Mouse (Mus musculus) limb, embryonic 14.5 days (tissue): Measurements from ENCODE around the gene Trank1. TPM values are rescaled to one million over a fixed set of nuclear protein-coding genes. Genes with fewer than 3 reads are reported as not detected.

Source experiments
- ATAC-seq: fragments of 200-750 bp; cut with Nextera tagmentation; 2 replicates; pipeline ENCODE4 v1.8.0; 2017; ENCODE audit warnings: low read depth, moderate number of reproducible peaks, moderate TSS enrichment; ENCODE audit not compliant: low FRiP score
- DNase-seq: peaks from one replicate; pipeline ENCODE4 v3.0.0-alpha.2; 2015; ENCODE audit warnings: low spot score
- H3K27ac ChIP-seq: fragments of 300-500 bp; sonication (generic); replicated peaks from 2 replicates; pipeline ENCODE4 v1.5.1; 2014; ENCODE audit warnings: low read depth, mild to moderate bottlenecking, low read length, moderate library complexity, mixed read lengths
- H3K27me3 ChIP-seq: fragments of 300-500 bp; sonication (generic); 2 replicates; pipeline ENCODE4 v1.6.1; 2014; ENCODE audit warnings: low read length, mixed read lengths; ENCODE audit not compliant: control insufficient read depth, insufficient read depth
- H3K36me3 ChIP-seq: fragments of 300-500 bp; sonication (generic); 2 replicates; pipeline ENCODE4 v1.6.1; 2014; ENCODE audit warnings: mild to moderate bottlenecking, low read length, moderate library complexity, mixed read lengths; ENCODE audit not compliant: control insufficient read depth, insufficient read depth
- H3K4me1 ChIP-seq: fragments of 300-500 bp; sonication (generic); 2 replicates; pipeline ENCODE4 v1.6.1; 2014; ENCODE audit warnings: antibody characterized with exemption, low read length, mixed read lengths; ENCODE audit not compliant: control insufficient read depth, insufficient read depth
- H3K4me2 ChIP-seq: fragments of 300-500 bp; sonication (generic); replicated peaks from 2 replicates; pipeline ENCODE4 v1.6.1; 2014; ENCODE audit warnings: low read depth, mild to moderate bottlenecking, low read length, moderate library complexity; ENCODE audit not compliant: severe bottlenecking
- H3K4me3 ChIP-seq: fragments of 300-500 bp; sonication (generic); replicated peaks from 2 replicates; pipeline ENCODE4 v1.5.1; 2014; ENCODE audit warnings: low read length
- H3K9ac ChIP-seq: fragments of 300-500 bp; sonication (generic); 2 replicates; pipeline ENCODE4 v1.6.1; 2014; ENCODE audit warnings: mild to moderate bottlenecking, low read depth, low read length, moderate library complexity; ENCODE audit not compliant: severe bottlenecking
- H3K9me3 ChIP-seq: fragments of 300-500 bp; sonication (generic); 2 replicates; pipeline ENCODE4 v1.6.1; 2016; ENCODE audit warnings: low read length; ENCODE audit not compliant: control insufficient read depth
- POLR2A ChIP-seq: fragments of 200-500 bp; IDR thresholded peaks from 2 replicates; pipeline ENCODE4 v1.8.0; 2012; ENCODE audit warnings: inconsistent platforms, mild to moderate bottlenecking, moderate library complexity, borderline replicate concordance; ENCODE audit not compliant: insufficient read depth, insufficient read length; ENCODE audit errors: extremely low read depth
- WGBS: fragments of 180-500 bp; shearing (Covaris S2); extraction: QIAGEN DNeasy Blood & Tissue Kit; methylation state at CpG from one replicate; pipeline ENCODE4 v1.1.7; 2014; 5-methylcytosine and 5-hydroxymethylcytosine counted together
- polyA plus RNA-seq, 2 experiments: library from polyadenylated mRNA; depleted of rRNA in 1 of 2; stranded (reverse) in 1 of 2; unstranded in 1 of 2; fragments of >200 nt; fragmentation: Nextera tagmentation in 1 of 2; extraction: Ambion mirVana in 1 of 2; gene quantifications; 2 replicates each; pipeline versions ENCODE4 v1.2.1 to v1.2.3; 2012 to 2014

The Trank1 gene
- polyA plus RNA-seq, 2 experiments, result 0.83 to 1.2 TPM

- Histone ChIP-seq H3K9me3 (no peaks in the 10 kb centered on the region), H3K4me3 (no peak overlapping the region), H3K36me3 (no peaks in the 10 kb centered on the region), H3K27ac (no peak overlapping the region), H3K4me1 (no peaks in the 10 kb centered on the region), H3K4me2 (no peak overlapping the region), H3K27me3 (no peaks in the 10 kb centered on the region), H3K9ac (no peak overlapping the region)
- TF ChIP-seq POLR2A, result no peak
- no peak for ATAC-seq
- WGBS, result 84% methylated on average over 18 of the region's 18 CpGs
- DNase-seq, result no peak
These were observed 80.4 kb downstream of the Trank1 start for GRCm38 (mm10) chr9:111391926-111392442.

- WGBS, result 65% methylated on average over 5 of the region's 5 CpGs
- no peaks in the 10 kb centered on the region for H3K9me3 ChIP-seq
- ATAC-seq (no peak), DNase-seq (no peak)
- H3K27me3 ChIP-seq, result no peaks in the 10 kb centered on the region
- no peaks in the 10 kb centered on the region for H3K36me3 ChIP-seq
- H3K4me3 ChIP-seq, result no peak overlapping the region
- no peaks in the 10 kb centered on the region for H3K4me1 ChIP-seq
- no peak overlapping the region for H3K4me2 ChIP-seq
- no peak overlapping the region for H3K27ac ChIP-seq
- TF ChIP-seq POLR2A, result no peak
- H3K9ac ChIP-seq, result no peak overlapping the region
These were observed 83.7 kb downstream of the Trank1 start for GRCm38 (mm10) chr9:111395265-111395664.

GRCm38 (mm10) chr9:111398059-111398458 is 86.5 kb downstream of the Trank1 start:
- Histone ChIP-seq H3K27me3 (no peaks in the 10 kb centered on the region), H3K9ac (no peak overlapping the region), H3K4me2 (no peak overlapping the region), H3K27ac (no peak overlapping the region), H3K4me3 (no peak overlapping the region), H3K36me3 (no peaks in the 10 kb centered on the region), H3K9me3 (no peaks in the 10 kb centered on the region), H3K4me1 (no peaks in the 10 kb centered on the region)
- no peak for TF ChIP-seq POLR2A
- 63% methylated on average over 2 of the region's 2 CpGs for WGBS
- ATAC-seq (no peak), DNase-seq (no peak)

- Histone ChIP-seq H3K4me2 (no peak overlapping the region), H3K9me3 (no peaks in the 10 kb centered on the region), H3K27ac (no peak overlapping the region), H3K36me3 (no peaks in the 10 kb centered on the region), H3K27me3 (no peaks in the 10 kb centered on the region), H3K4me3 (no peak overlapping the region), H3K9ac (no peak overlapping the region), H3K4me1 (no peaks in the 10 kb centered on the region)
- no peak for TF ChIP-seq POLR2A
- DNase-seq, result no peak
- no peak for ATAC-seq
- 83% methylated on average over 4 of the region's 4 CpGs for WGBS
These were observed 88.5 kb downstream of the Trank1 start for GRCm38 (mm10) chr9:111400089-111400488.

- no peak overlapping the region for H3K4me3 ChIP-seq
- no peak for DNase-seq
- no peaks in the 10 kb centered on the region for H3K9me3 ChIP-seq
- H3K4me1 ChIP-seq, result no peaks in the 10 kb centered on the region
- WGBS, result 93% methylated on average over 4 of the region's 4 CpGs
- H3K27me3 ChIP-seq, result no peaks in the 10 kb centered on the region
- no peak for TF ChIP-seq POLR2A
- H3K27ac ChIP-seq, result no peak overlapping the region
- no peaks in the 10 kb centered on the region for H3K36me3 ChIP-seq
- no peak for ATAC-seq
- H3K9ac ChIP-seq, result no peak overlapping the region
- no peak overlapping the region for H3K4me2 ChIP-seq
These were observed 91.6 kb downstream of the Trank1 start for GRCm38 (mm10) chr9:111403159-111403558.
